Comparison of ENCODE assay signal across 22 mouse cellular contexts in genomic region chr9:60247998-60248397, GRCm38 (mm10).
"Had no signal": no experiment of that assay in that cellular context is flagged by ENCODE, and none has a peak within 500 bp of the region (broad histone marks: within the 10 kb centered on the region; RNA-seq: fewer than 3 reads in every experiment).

No protein-coding gene starts in this region.

- H3K36me3 ChIP-seq: heart, embryonic 13.5 days; heart, embryonic 15.5 days; hindbrain, embryonic 13.5 days; hindbrain, embryonic 15.5 days; kidney, embryonic 15.5 days; limb, embryonic 13.5 days; liver, embryonic 12.5 days had no signal

- H3K4me2 ChIP-seq: heart, embryonic 11.5 days; heart, embryonic 13.5 days; heart, embryonic 15.5 days; hindbrain, embryonic 13.5 days; hindbrain, embryonic 15.5 days; kidney, embryonic 15.5 days; limb, embryonic 13.5 days; limb, embryonic 15.5 days; liver, embryonic 12.5 days had no signal

- H3K9me3 ChIP-seq: heart, embryonic 13.5 days; heart, embryonic 15.5 days; hindbrain, embryonic 13.5 days; hindbrain, embryonic 15.5 days; kidney, embryonic 15.5 days; limb, embryonic 13.5 days; limb, embryonic 15.5 days; liver, embryonic 12.5 days had no signal

- H3K9ac ChIP-seq: forebrain, postnatal 0 days; heart, embryonic 13.5 days; heart, embryonic 15.5 days; hindbrain, embryonic 13.5 days; hindbrain, embryonic 15.5 days; kidney, embryonic 15.5 days; limb, embryonic 13.5 days; limb, embryonic 15.5 days; liver, embryonic 12.5 days; liver, embryonic 14.5 days had no signal

- H3K27ac ChIP-seq: heart, embryonic 13.5 days; heart, embryonic 15.5 days; hindbrain, embryonic 13.5 days; hindbrain, embryonic 15.5 days; hindbrain, postnatal 0 days; kidney, embryonic 15.5 days; limb, embryonic 13.5 days; limb, embryonic 15.5 days; liver, embryonic 12.5 days; liver, embryonic 14.5 days had no signal

- ATAC-seq: forebrain, postnatal 0 days; hindbrain, postnatal 0 days; intestine, embryonic 16.5 days; liver, embryonic 12.5 days had no signal

- H3K4me3 ChIP-seq: heart, embryonic 13.5 days; heart, embryonic 15.5 days; hindbrain, embryonic 13.5 days; hindbrain, embryonic 15.5 days; kidney, embryonic 15.5 days; limb, embryonic 13.5 days; limb, embryonic 15.5 days; liver, embryonic 12.5 days had no signal

- DNase-seq: forebrain, postnatal 0 days; gastrocnemius, postnatal 14 days; gastrocnemius, postnatal 36 days; heart, adult 18-20 months; heart, postnatal 36 days; kidney, adult 11 months; kidney, postnatal 10 days; layer of hippocampus, adult 9-11 months; layer of hippocampus, postnatal 36 days; left cerebral cortex, postnatal 4 days had no signal

- H3K4me1 ChIP-seq: heart, embryonic 13.5 days; heart, embryonic 15.5 days; hindbrain, embryonic 13.5 days; hindbrain, embryonic 15.5 days; kidney, embryonic 15.5 days; limb, embryonic 13.5 days; limb, embryonic 15.5 days had no signal

- H3K27me3 ChIP-seq: heart, embryonic 13.5 days; heart, embryonic 15.5 days; hindbrain, embryonic 13.5 days; hindbrain, embryonic 15.5 days; kidney, embryonic 15.5 days; limb, embryonic 13.5 days; limb, embryonic 15.5 days; liver, embryonic 12.5 days had no signal
